Mouse (Mus musculus) intestine, embryonic 14.5 days (tissue): ENCODE data around the gene Epx. TPM values are rescaled to one million over a fixed set of nuclear protein-coding genes. Genes with fewer than 3 reads are reported as not detected.

Source experiments
- ATAC-seq: fragments of 200-750 bp; cut with Nextera tagmentation; replicated peaks from 2 replicates; pipeline ENCODE4 v1.8.0; 2017; ENCODE audit warnings: low read depth, moderate number of reproducible peaks, moderate TSS enrichment, moderate library complexity; ENCODE audit not compliant: low FRiP score, low TSS enrichment
- DNase-seq: peaks from one replicate; pipeline ENCODE4 v3.0.0-alpha.2; 2018; ENCODE audit warnings: low spot score
- H3K27ac ChIP-seq: fragments of 300-500 bp; sonication (generic); 2 replicates; pipeline ENCODE4 v1.5.1; 2014; ENCODE audit warnings: low read depth, mild to moderate bottlenecking, control low read depth
- H3K27me3 ChIP-seq: fragments of 300-500 bp; sonication (generic); replicated peaks from 2 replicates; pipeline ENCODE4 v1.6.1; 2014; ENCODE audit warnings: low read length, control low read depth; ENCODE audit not compliant: control insufficient read depth, insufficient read depth
- H3K36me3 ChIP-seq: fragments of 300-500 bp; sonication (generic); 2 replicates; pipeline ENCODE4 v1.6.1; 2014; ENCODE audit warnings: low read length, control low read depth; ENCODE audit not compliant: control insufficient read depth, insufficient read depth
- H3K4me1 ChIP-seq: fragments of 300-500 bp; sonication (generic); replicated peaks from 2 replicates; pipeline ENCODE4 v1.6.1; 2014; ENCODE audit warnings: low read length, control low read depth, mixed read lengths; ENCODE audit not compliant: control insufficient read depth, insufficient read depth
- H3K4me2 ChIP-seq: fragments of 300-500 bp; sonication (generic); 2 replicates; pipeline ENCODE4 v1.6.1; 2014; ENCODE audit warnings: low read length
- H3K4me3 ChIP-seq: fragments of 300-500 bp; sonication (generic); 2 replicates; pipeline ENCODE4 v1.5.1; 2014; ENCODE audit warnings: low read depth, low read length, control low read depth, mixed read lengths
- H3K9ac ChIP-seq: fragments of 300-500 bp; sonication (generic); 2 replicates; pipeline ENCODE4 v1.6.1; 2014; ENCODE audit warnings: mild to moderate bottlenecking, low read length
- H3K9me3 ChIP-seq: fragments of 300-500 bp; sonication (generic); 2 replicates; pipeline ENCODE4 v1.6.1; 2016; ENCODE audit warnings: low read length, control low read depth; ENCODE audit not compliant: control insufficient read depth
- WGBS: fragments of 180-500 bp; shearing (Covaris S2); extraction: QIAGEN DNeasy Blood & Tissue Kit; methylation state at CpG from one replicate; pipeline ENCODE4 v1.1.7; 2014; 5-methylcytosine and 5-hydroxymethylcytosine counted together
- polyA plus RNA-seq: library from polyadenylated mRNA; unstranded; fragments of >200 nt; fragmentation: Nextera tagmentation; extraction: Ambion mirVana; gene quantifications from 2 replicates; pipeline ENCODE4 v1.2.1, GENCODE M21; 2014

The Epx gene
- polyA plus RNA-seq, 1 experiment from 2014 or later = 0.46 TPM

- Histone ChIP-seq H3K9me3 (no peaks in the 10 kb centered on the region), H3K36me3 (peaks cover 26% of the 10 kb centered on the region), H3K4me2 (peak overlapping the region; percentile 67), H3K27me3 (no peaks in the 10 kb centered on the region), H3K4me1 (0 out of 2 replicates have a peak, but pooled peaks cover 3% of the 10 kb centered on the region), H3K27ac (peak overlapping the region; percentile 35; the same call in 1 of the 2 replicates), H3K9ac (peak overlapping the region; percentile 54), H3K4me3 (peak overlapping the region; percentile 48)
- DNase-seq = no peak
- peak; percentile 47; the same call in 1 of the 2 replicates for ATAC-seq
- 31% methylated on average over 8 of the region's 8 CpGs for WGBS
Observed at GRCm38 (mm10) chr11:87853597-87853954, 21.8 kb downstream of the Epx start.

DNA sequence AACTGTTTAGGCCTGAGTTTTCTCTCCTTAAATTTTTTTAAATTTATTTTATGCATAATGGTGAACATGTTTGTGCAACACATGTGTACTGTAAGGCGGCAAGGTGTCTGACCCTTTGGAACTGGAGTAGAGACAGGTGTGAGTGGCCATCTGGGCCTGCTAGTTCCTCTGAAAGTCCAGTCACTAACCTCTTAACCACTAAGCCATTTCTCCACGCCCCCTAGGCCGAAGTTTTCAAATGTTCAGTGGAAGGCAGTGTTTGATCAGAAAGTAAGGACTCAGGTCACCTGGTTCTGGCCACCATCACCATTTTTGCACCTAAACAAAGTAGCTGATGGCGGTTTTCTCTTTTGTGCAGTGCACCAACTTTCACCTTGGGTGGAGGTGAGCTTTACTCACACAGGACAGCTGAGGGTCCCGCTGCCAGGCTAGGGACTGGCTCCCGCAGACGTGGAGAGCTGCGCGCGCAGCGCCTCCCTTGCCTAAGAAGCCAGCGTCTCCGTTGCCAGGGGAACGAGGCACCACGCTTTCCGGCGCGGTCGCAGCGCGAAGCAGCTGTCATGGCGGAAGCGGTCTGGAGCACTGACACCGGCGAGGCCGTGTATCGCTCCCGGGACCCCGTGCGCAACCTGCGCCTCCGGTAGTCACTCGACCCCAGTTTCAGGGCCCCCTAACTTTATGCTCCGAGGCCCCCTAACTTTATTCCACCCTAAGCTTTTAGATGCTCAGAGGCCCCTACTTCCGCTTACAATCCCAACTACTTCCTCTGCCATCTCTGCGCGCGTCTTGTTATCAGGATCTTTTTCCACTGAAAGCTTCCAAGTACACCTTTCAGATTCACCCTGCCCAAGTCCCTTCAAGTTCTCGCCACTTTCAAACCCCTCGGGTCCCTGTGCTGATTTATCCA, 22.4 kb downstream of the Epx start, which contains the start of gene Mks1:
Mks1 (plus strand) TSS at position 526 of the 907 bp plus-strand sequence.
- peak within 1 kb of the TSS; percentile 54 for H3K9ac ChIP-seq
- H3K4me1 ChIP-seq = 0 out of 2 replicates have a peak, but pooled peaks cover 3% of the 10 kb centered on the region
- WGBS = 4% methylated on average over 40 of the region's 40 CpGs
- DNase-seq (peak; percentile 95), ATAC-seq (peak; percentile 95)
- H3K4me3 ChIP-seq = peak within 1 kb of the TSS; percentile 48
- peak within 1 kb of the TSS; percentile 67 for H3K4me2 ChIP-seq
- H3K36me3 ChIP-seq = peaks cover 20% of the 10 kb centered on the region
- H3K27me3 ChIP-seq = no peaks in the 10 kb centered on the region
- H3K27ac ChIP-seq = peak within 1 kb of the TSS; percentile 35; the same call in 1 of the 2 replicates
- H3K9me3 ChIP-seq = no peaks in the 10 kb centered on the region

- Histone ChIP-seq H3K36me3 (no peaks in the 10 kb centered on the region), H3K27ac (no peak overlapping the region), H3K9ac (no peak overlapping the region), H3K9me3 (no peaks in the 10 kb centered on the region), H3K4me1 (no peaks in the 10 kb centered on the region), H3K27me3 (no peaks in the 10 kb centered on the region), H3K4me2 (no peak overlapping the region), H3K4me3 (no peak overlapping the region)
- ATAC-seq = peak; percentile 17; the same call in 1 of the 2 replicates
- 68% methylated on average over 6 of the region's 6 CpGs for WGBS
- no peak for DNase-seq
Observed at GRCm38 (mm10) chr11:87847884-87848283, 27.5 kb downstream of the Epx start.

- H3K4me2 ChIP-seq = no peak overlapping the region
- H3K27ac ChIP-seq = no peak overlapping the region
- WGBS = 73% methylated on average over 12 of the region's 12 CpGs
Observed at GRCm38 (mm10) chr11:87846968-87847600, 28.3 kb downstream of the Epx start.

GRCm38 (mm10) chr11:87841436-87841835, 33.9 kb downstream of the Epx start:
- Histone ChIP-seq H3K9ac (no peak overlapping the region), H3K4me1 (no peaks in the 10 kb centered on the region), H3K27me3 (no peaks in the 10 kb centered on the region), H3K36me3 (no peaks in the 10 kb centered on the region), H3K27ac (no peak overlapping the region), H3K9me3 (no peaks in the 10 kb centered on the region), H3K4me3 (no peak overlapping the region), H3K4me2 (no peak overlapping the region)
- WGBS = 76% methylated on average over 3 of the region's 3 CpGs
- ATAC-seq (no peak), DNase-seq (no peak)

More at GRCm38 (mm10) chr11:87846968-87847600, 28.3 kb downstream of the Epx start:
- Histone ChIP-seq H3K4me1 (no peaks in the 10 kb centered on the region), H3K4me3 (no peak overlapping the region), H3K27me3 (no peaks in the 10 kb centered on the region), H3K9me3 (no peaks in the 10 kb centered on the region), H3K9ac (no peak overlapping the region), H3K36me3 (no peaks in the 10 kb centered on the region)
- DNase-seq = no peak
- peak; percentile 88 for ATAC-seq

- Histone ChIP-seq H3K4me1 (no peaks in the 10 kb centered on the region), H3K4me2 (no peak overlapping the region), H3K27ac (no peak overlapping the region), H3K36me3 (no peaks in the 10 kb centered on the region), H3K9ac (no peak overlapping the region), H3K4me3 (no peak overlapping the region), H3K9me3 (no peaks in the 10 kb centered on the region), H3K27me3 (no peaks in the 10 kb centered on the region)
- DNase-seq (no peak), ATAC-seq (no peak)
- WGBS = 72% methylated on average over 8 of the region's 8 CpGs
Observed at GRCm38 (mm10) chr11:87840676-87841075, 34.7 kb downstream of the Epx start.

DNA sequence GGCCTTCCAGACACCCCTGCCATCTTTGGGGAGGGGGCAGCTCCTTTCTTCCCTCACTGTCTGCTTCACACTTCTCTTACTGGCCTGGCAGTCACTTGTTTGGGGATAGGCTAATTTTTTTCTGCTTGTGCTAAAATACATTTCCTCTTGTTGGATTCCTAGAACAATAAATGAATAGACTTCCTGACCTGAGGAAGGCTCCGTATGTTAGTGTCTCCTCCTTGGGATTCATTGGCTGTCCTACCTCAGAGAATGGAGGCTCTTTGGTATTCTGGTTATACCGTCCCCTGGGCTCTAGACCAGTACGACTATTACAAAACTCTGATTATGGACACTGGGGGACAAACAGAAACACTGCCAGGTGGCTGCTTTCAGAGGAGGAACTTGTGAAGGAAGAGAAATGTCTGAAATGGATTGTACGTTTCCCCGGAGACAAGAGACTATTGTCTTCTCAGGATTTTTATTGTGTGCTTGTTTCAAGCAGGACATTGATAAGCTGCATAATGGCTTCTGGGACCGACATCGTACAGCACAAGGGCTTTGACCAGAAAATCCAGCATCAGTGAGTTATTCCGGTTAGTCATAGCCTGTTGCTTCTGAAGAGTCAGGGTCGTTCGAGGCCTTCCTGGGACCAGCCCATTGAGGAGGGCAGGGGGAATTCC, 47.0 kb downstream of the Epx start, which contains the start of gene Lpo:
Lpo (minus strand) TSS at position 51 of the 662 bp plus-strand sequence.
- H3K9me3 ChIP-seq = no peaks in the 10 kb centered on the region
- no peak within 1 kb of the TSS for H3K9ac ChIP-seq
- no peaks in the 10 kb centered on the region for H3K27me3 ChIP-seq
- no peak for ATAC-seq
- no peak for DNase-seq
- no peak within 1 kb of the TSS for H3K4me2 ChIP-seq
- no peaks in the 10 kb centered on the region for H3K4me1 ChIP-seq
- H3K4me3 ChIP-seq = no peak within 1 kb of the TSS
- H3K36me3 ChIP-seq = no peaks in the 10 kb centered on the region
- H3K27ac ChIP-seq = no peak within 1 kb of the TSS
- 58% methylated on average over 10 of the region's 10 CpGs for WGBS

GRCm38 (mm10) chr11:87821502-87821901, 53.8 kb downstream of the Epx start:
- Histone ChIP-seq H3K27me3 (0 out of 2 replicates have a peak, but pooled peaks cover 4% of the 10 kb centered on the region), H3K4me1 (no peaks in the 10 kb centered on the region), H3K4me2 (no peak overlapping the region), H3K36me3 (no peaks in the 10 kb centered on the region), H3K9me3 (no peaks in the 10 kb centered on the region), H3K4me3 (no peak overlapping the region), H3K27ac (no peak overlapping the region), H3K9ac (no peak overlapping the region)
- WGBS = 57% methylated on average over 5 of the region's 5 CpGs
- DNase-seq (no peak), ATAC-seq (no peak)
